Mouse (Mus musculus) brain, embryonic 14.5 days (tissue): ENCODE measurements around the gene Steap3.

Experiments used
- CTCF ChIP-seq: fragments of 200-500 bp; IDR thresholded peaks from 2 replicates; pipeline ENCODE4 v1.5.1; 2012; ENCODE audit warnings: inconsistent platforms, mild to moderate bottlenecking, moderate library complexity, borderline replicate concordance; ENCODE audit not compliant: insufficient read depth, insufficient read length; ENCODE audit errors: extremely low read depth
- POLR2A ChIP-seq: fragments of 200-500 bp; IDR thresholded peaks from 2 replicates; pipeline ENCODE4 v1.6.1; 2012; ENCODE audit warnings: mild to moderate bottlenecking, inconsistent platforms, borderline replicate concordance; ENCODE audit not compliant: poor library complexity, insufficient read depth, insufficient read length, severe bottlenecking; ENCODE audit errors: extremely low read depth

GRCm38 (mm10) chr1:120321270-120322021, 48.9 kb upstream of the Steap3 start:
- TF ChIP-seq CTCF (no peak), POLR2A (no peak)
